Mouse (Mus musculus) bone marrow, adult 2 months (tissue): ENCODE measurements around the gene Ip6k3.

Experiments
- CTCF ChIP-seq: fragments of 200-500 bp; IDR thresholded peaks from 2 replicates; pipeline ENCODE4 v1.5.1; 2011; ENCODE audit warnings: low read length, control low read depth; ENCODE audit not compliant: control insufficient read depth, insufficient read depth
- POLR2A ChIP-seq: fragments of 200-500 bp; IDR thresholded peaks from 2 replicates; pipeline ENCODE4 v1.6.1; 2011; ENCODE audit warnings: low read depth, mild to moderate bottlenecking, control low read depth, low read length, borderline replicate concordance; ENCODE audit not compliant: control insufficient read depth

DNA sequence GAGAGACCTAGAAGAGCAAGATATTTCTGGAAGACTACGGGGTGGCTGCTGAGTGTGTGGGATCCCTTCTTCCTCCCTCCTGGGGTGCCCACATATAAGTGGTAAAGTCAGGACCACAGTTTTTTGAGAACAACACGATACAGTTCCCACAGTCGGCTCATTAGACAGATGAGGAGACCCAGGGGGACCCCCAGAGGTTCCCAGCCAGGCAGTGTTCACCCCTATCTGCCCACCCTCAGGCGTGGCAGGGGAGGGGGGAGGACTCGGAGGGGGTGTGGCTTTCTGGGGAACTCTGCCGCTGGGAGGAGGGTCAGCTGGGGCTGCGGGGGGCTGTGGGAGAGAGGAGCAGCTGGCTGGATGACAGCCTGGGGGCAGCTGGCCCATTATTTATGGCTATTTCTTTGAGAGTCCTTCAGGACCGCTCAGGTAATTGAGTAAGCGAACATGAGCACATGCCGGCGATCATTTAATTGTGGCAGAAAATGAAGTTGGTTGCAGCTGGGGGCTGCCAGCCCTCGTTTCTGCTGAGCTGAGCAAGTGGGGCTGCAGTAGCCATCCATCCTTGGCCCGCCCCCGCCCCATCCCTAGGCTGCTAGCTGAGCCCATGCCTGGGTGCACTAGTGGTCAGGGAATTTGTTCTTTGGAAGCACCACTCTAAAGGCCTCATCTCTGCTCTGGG, 7.7 kb upstream of the Ip6k3 start:
- TF ChIP-seq CTCF: no peak
- TF ChIP-seq POLR2A: no peak
